Mouse (Mus musculus) cortical plate, adult 2 months (tissue): ENCODE results near the gene Alppl2.

Source experiments
- CTCF ChIP-seq: fragments of 200-500 bp; IDR thresholded peaks from 2 replicates; pipeline ENCODE4 v1.5.1; 2011; ENCODE audit warnings: mild to moderate bottlenecking, control low read depth, low read length; ENCODE audit not compliant: insufficient read depth; ENCODE audit errors: extremely low read depth
- POLR2A ChIP-seq: fragments of 200-500 bp; IDR thresholded peaks from 2 replicates; pipeline ENCODE4 v1.6.1; 2011; ENCODE audit warnings: mild to moderate bottlenecking, low read length, control low read depth; ENCODE audit not compliant: insufficient read depth; ENCODE audit errors: extremely low read depth

DNA sequence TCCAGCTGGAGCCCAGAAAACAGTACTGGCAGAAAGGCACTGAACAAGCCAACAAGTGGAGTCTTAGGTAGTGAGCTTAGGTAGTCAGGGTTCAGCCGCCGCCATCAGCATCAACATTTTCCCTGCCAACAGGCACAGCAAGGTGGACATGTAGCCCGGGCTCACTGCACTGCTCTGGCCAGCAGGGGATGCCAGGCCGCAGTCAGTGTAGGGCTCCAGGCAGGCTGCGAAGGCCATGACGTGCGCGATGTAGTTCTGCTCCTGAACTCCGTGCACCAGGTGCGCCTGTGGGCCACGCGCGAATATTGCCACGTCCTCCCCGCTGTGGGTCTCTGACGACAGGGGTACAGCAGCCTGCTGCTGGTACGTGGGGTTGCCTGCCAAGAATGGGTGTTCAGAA lies 2.8 kb downstream of the Alppl2 start:
- TF ChIP-seq POLR2A = no peak
- TF ChIP-seq CTCF = no peak
